Mouse (Mus musculus): ENCODE measurements around the gene Pecam1. TPM values are rescaled to one million over a fixed set of nuclear protein-coding genes. Genes with fewer than 3 reads are reported as not detected.
"Not testable (repeated sequence)": the region's sequence is repeated elsewhere in the genome, so short reads cannot be mapped to it uniquely, and the experiment has no call there.

Pecam1 gene
- polyA plus RNA-seq, 1 experiment from 2014 or later: 20.2 TPM

DNA sequence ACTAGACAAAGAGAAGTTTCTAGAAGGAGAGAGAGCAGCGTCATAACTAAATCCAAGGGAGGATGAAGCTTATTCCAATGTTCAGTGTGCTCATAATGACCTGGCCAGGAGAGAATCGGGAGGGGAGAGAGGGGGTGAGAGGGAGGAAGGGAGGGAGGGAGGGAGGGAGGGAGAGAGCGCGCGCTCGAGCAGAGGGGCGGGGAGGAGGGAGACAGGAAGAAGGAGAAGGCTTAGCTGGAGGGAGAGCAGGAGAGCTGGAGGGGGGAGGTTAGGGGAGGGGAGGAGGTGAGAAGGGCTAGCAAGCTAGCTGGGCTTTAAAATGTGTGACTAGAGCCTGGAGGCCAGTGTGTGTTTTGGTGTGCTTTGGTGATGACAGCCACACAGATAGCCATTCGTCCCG lies 110.4 kb downstream of the Pecam1 start:
- no peaks in the 10 kb centered on the region for H3K36me3 ChIP-seq (ENCODE audit: control insufficient read depth, insufficient read depth, low read length)
- H3K27ac ChIP-seq (replicated peaks): peak overlapping the region; percentile 56; the same call in 1 of the 2 replicates
- DNase-seq (ENCODE audit: low spot score) (peak; percentile 54), ATAC-seq (ENCODE audit: low FRiP score, low TSS enrichment) (no peak)
- no peak overlapping the region for H3K9ac ChIP-seq (ENCODE audit: low read length)
- TF ChIP-seq EP300 (optimal IDR thresholded peaks at IDR 0.05): no peak
- TF ChIP-seq CTCF (IDR thresholded peaks at IDR 0.05; ENCODE audit: low read depth): no peak
- no peaks in the 10 kb centered on the region for H3K4me1 ChIP-seq (replicated peaks; ENCODE audit: control insufficient read depth, insufficient read depth)
- no peak overlapping the region for H3K4me2 ChIP-seq (replicated peaks; ENCODE audit: low read depth)
- 15% methylated on average over 7 of the region's 9 CpGs for WGBS
- no peaks in the 10 kb centered on the region for H3K27me3 ChIP-seq (ENCODE audit: control insufficient read depth, insufficient read depth, low read length)
- no peak overlapping the region for H3K4me3 ChIP-seq (ENCODE audit: low read depth, low read length)
- no peaks in the 10 kb centered on the region for H3K9me3 ChIP-seq (ENCODE audit: control insufficient read depth, low read length)

DNA sequence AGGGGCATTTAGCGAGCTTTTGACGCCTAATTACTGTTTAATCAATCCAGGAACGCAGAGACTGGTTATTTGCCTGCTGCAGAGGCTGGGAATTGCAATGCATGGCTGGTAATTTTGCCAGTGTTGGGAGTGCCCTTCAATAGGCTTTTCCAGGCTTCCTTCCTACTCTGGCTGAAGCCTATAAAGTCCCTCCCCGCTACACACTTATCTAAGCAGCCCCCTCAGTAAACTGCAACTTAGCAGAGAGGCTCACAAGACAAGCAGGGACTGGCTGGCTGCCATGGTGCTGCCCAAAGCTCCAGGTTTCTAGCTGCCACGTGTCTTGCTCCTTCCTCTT lies 111.1 kb downstream of the Pecam1 start:
- ATAC-seq (ENCODE audit: low FRiP score, low TSS enrichment) (no peak), DNase-seq (ENCODE audit: low spot score) (peak; percentile 41)
- H3K4me1 ChIP-seq (replicated peaks; ENCODE audit: control insufficient read depth, insufficient read depth): no peaks in the 10 kb centered on the region
- WGBS: 27% methylated on average over 5 of the region's 5 CpGs
- no peak overlapping the region for H3K9ac ChIP-seq (ENCODE audit: low read length)
- no peaks in the 10 kb centered on the region for H3K27me3 ChIP-seq (ENCODE audit: control insufficient read depth, insufficient read depth, low read length)
- no peaks in the 10 kb centered on the region for H3K36me3 ChIP-seq (ENCODE audit: control insufficient read depth, insufficient read depth, low read length)
- peak overlapping the region; percentile 56 for H3K27ac ChIP-seq (replicated peaks)
- no peak overlapping the region for H3K4me3 ChIP-seq (ENCODE audit: low read depth, low read length)
- TF ChIP-seq CTCF (IDR thresholded peaks at IDR 0.05; ENCODE audit: low read depth): no peak
- TF ChIP-seq EP300 (optimal IDR thresholded peaks at IDR 0.05): no peak
- no peak overlapping the region for H3K4me2 ChIP-seq (replicated peaks; ENCODE audit: low read depth)
- no peaks in the 10 kb centered on the region for H3K9me3 ChIP-seq (ENCODE audit: control insufficient read depth, low read length)

DNA sequence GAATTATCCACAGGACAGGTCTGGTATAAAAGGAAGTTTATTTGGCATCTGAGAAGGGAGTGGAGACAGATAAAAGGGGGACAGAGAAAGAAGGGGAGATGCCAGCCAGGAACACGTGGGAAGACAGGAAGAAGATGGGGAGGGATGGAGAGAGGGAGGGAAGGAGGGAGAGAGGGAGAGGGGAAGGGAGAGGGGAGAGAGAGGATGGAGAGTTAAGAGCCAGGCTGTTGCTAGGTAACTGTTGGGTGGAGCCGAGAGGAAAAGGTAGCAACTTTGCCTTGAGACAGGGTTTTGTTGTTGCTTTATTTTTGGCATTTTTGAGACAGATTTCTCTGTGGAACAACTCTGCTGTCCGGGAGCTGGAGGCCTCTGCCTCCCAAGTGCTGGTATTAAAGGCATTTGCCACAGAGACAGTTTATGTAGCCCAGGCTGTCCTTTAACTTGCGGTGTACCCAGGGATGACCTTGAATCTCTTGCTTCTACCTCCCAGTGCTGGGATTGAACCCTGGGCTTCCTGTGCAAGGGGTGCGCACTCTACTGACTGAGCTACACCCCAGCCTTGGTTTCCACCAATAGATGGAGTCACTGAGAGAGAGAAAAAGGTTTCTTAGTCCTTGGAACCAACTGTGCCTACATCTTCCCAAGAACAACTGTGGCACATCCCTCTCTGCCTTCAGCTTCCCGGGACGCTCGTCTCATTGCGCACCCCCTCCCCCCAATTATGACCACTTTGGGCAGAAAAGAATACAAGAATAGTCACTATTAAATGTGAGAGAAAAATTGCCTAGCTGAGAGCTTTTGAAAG lies 111.7 kb downstream of the Pecam1 start:
- DNase-seq (ENCODE audit: low spot score): no peak
- Histone ChIP-seq H3K9me3 (ENCODE audit: control insufficient read depth, low read length) (no peaks in the 10 kb centered on the region), H3K27me3 (ENCODE audit: control insufficient read depth, insufficient read depth, low read length) (no peaks in the 10 kb centered on the region), H3K27ac (replicated peaks) (peak overlapping the region; percentile 71; the same call in 1 of the 2 replicates), H3K9ac (ENCODE audit: low read length) (no peak overlapping the region), H3K36me3 (ENCODE audit: control insufficient read depth, insufficient read depth, low read length) (no peaks in the 10 kb centered on the region), H3K4me1 (replicated peaks; ENCODE audit: control insufficient read depth, insufficient read depth) (no peaks in the 10 kb centered on the region), H3K4me3 (ENCODE audit: low read depth, low read length) (no peak overlapping the region), H3K4me2 (replicated peaks; ENCODE audit: low read depth) (no peak overlapping the region)
- TF ChIP-seq EP300 (optimal IDR thresholded peaks at IDR 0.05) (no peak), CTCF (IDR thresholded peaks at IDR 0.05; ENCODE audit: low read depth) (no peak)
- WGBS: 52% methylated on average over 9 of the region's 9 CpGs
- ATAC-seq (ENCODE audit: low FRiP score, low TSS enrichment): no peak

DNA sequence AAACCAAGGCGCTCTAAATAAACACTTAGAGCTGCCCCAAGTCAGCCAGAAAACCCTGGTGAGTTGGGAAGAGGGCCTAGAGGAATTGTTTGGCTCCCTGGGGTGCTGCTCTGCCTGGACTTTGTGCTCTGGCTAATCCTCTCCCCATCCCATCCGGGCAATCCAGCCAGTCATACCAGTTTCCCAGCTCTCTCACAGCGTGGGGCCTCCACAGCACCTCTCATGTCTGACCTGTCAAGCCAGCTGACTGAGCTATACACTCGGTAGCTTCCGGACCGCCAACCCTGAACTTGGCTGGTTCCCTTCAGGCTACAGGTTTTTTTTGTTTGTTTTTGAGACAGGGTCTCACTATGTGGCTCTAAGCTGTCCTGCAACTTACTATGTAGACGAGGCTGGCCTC lies 112.7 kb downstream of the Pecam1 start:
- ATAC-seq (ENCODE audit: low FRiP score, low TSS enrichment): peak; percentile 86
- 21% methylated on average over 7 of the region's 7 CpGs for WGBS
- peak overlapping the region; percentile 71 for H3K27ac ChIP-seq (replicated peaks)
- DNase-seq (ENCODE audit: low spot score): peak; percentile 88
- H3K27me3 ChIP-seq (ENCODE audit: control insufficient read depth, insufficient read depth, low read length): no peaks in the 10 kb centered on the region
- H3K4me2 ChIP-seq (replicated peaks; ENCODE audit: low read depth): no peak overlapping the region
- H3K4me1 ChIP-seq (replicated peaks; ENCODE audit: control insufficient read depth, insufficient read depth): no peaks in the 10 kb centered on the region
- no peak overlapping the region for H3K4me3 ChIP-seq (ENCODE audit: low read depth, low read length)
- TF ChIP-seq EP300 (optimal IDR thresholded peaks at IDR 0.05) (no peak), CTCF (IDR thresholded peaks at IDR 0.05; ENCODE audit: low read depth) (no peak)
- no peaks in the 10 kb centered on the region for H3K9me3 ChIP-seq (ENCODE audit: control insufficient read depth, low read length)
- no peak overlapping the region for H3K9ac ChIP-seq (ENCODE audit: low read length)
- no peaks in the 10 kb centered on the region for H3K36me3 ChIP-seq (ENCODE audit: control insufficient read depth, insufficient read depth, low read length)

DNA sequence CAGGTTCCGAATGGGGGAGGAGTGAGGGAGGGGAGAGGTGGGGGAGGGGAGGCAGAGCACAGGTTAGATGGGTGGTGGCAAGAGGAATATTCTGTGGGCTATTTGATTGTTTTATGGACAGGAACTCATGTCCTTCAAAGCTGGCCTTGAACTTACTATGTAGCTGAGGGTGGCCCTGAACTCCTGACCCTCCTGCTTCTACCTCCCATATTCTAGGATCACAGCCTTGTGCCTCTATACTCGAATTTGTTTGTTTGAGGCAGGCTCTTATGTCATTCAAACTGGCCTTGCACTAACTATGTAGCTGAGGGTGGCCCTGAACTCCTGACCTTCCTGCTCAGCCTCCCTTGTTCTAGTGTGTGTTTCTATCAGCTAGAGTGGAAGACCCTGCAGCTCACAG lies 114.5 kb downstream of the Pecam1 start:
- ATAC-seq (ENCODE audit: low FRiP score, low TSS enrichment) (no peak), DNase-seq (ENCODE audit: low spot score) (no peak)
- no peaks in the 10 kb centered on the region for H3K4me1 ChIP-seq (replicated peaks; ENCODE audit: control insufficient read depth, insufficient read depth)
- TF ChIP-seq EP300 (optimal IDR thresholded peaks at IDR 0.05) (no peak), CTCF (IDR thresholded peaks at IDR 0.05; ENCODE audit: low read depth) (no peak)
- H3K9ac ChIP-seq (ENCODE audit: low read length): no peak overlapping the region
- no peaks in the 10 kb centered on the region for H3K27me3 ChIP-seq (ENCODE audit: control insufficient read depth, insufficient read depth, low read length)
- no peaks in the 10 kb centered on the region for H3K36me3 ChIP-seq (ENCODE audit: control insufficient read depth, insufficient read depth, low read length)
- H3K4me2 ChIP-seq (replicated peaks; ENCODE audit: low read depth): no peak overlapping the region
- H3K9me3 ChIP-seq (ENCODE audit: control insufficient read depth, low read length): no peaks in the 10 kb centered on the region
- 47% methylated on average over 2 of the region's 2 CpGs for WGBS
- no peak overlapping the region for H3K27ac ChIP-seq (replicated peaks)
- no peak overlapping the region for H3K4me3 ChIP-seq (ENCODE audit: low read depth, low read length)

DNA sequence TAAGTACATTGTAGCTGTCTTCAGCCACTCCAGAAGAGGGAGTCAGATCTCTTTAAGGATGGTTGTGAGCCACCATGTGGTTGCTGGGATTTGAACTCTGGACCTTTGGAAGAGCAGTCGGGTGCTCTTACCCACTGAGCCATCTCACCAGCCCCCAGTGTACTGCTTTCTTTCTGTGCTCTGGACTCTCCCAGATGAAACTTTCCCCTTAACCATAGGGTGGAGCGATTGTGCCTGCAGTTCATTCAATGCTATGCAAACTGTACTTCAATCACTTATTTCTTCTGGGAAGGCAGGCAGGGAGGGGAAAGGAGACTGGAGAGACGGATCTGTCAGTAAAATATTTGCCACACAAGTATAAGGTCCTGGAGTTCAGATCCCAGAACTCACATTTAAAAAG lies 116.3 kb downstream of the Pecam1 start:
- H3K27ac ChIP-seq (replicated peaks); H3K4me3 ChIP-seq (ENCODE audit: low read depth, low read length); H3K4me1 ChIP-seq (replicated peaks; ENCODE audit: control insufficient read depth, insufficient read depth); H3K4me2 ChIP-seq (replicated peaks; ENCODE audit: low read depth); H3K9me3 ChIP-seq (ENCODE audit: control insufficient read depth, low read length); H3K27me3 ChIP-seq (ENCODE audit: control insufficient read depth, insufficient read depth, low read length); ATAC-seq (ENCODE audit: low FRiP score, low TSS enrichment); H3K36me3 ChIP-seq (ENCODE audit: control insufficient read depth, insufficient read depth, low read length); DNase-seq (ENCODE audit: low spot score); H3K9ac ChIP-seq (ENCODE audit: low read length): not testable (repeated sequence)
- 73% methylated on average over 3 of the region's 3 CpGs for WGBS
- TF ChIP-seq CTCF (IDR thresholded peaks at IDR 0.05; ENCODE audit: low read depth): peak; percentile 29
